8 mouse cellular contexts compared by ENCODE assay signal in the genomic region with DNA sequence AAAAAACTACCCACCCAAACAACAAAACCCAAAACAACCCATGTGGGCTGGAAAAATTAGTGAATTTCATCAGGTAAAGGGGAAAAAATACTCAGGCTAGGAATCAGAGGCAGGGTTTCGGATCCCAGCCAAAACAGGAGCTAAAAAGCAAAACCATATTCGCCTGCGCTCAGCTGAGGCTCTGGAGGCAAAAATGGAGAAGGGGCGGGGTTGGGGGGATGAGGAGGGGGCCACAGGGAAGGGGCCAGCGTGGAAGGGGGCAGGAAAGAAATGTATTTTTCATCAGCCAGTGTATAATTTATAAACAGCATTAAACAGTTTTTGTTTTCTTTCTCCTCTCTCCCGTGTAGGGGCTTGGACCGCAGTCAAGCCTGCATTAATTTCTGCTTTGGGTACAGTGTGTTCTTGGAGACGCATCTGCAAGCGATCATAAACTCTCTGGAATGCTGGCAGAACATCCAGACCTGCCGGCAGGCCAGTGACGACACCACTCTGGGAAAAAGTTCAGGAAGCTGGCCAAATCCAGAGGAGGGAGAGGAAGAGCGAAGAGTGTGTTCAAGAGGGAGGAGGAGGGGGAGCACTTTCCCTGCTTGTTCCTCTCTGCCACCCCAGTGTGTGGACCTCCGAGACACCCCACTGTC.
DNase-seq lines count a peak whose midpoint lies in the region; ATAC-seq and TF ChIP-seq lines count a peak whose summit lies in the region.

No protein-coding gene starts in this region.

- H3K27me3 ChIP-seq in forebrain, embryonic 10.5 days (ENCODE audit: poor library complexity, severe bottlenecking) = peaks cover 16% of the 10 kb centered on the region; the same call in 1 of the 2 replicates
- peaks cover 8% of the 10 kb centered on the region; the same call in 1 of the 2 replicates for H3K27me3 ChIP-seq in heart, embryonic 10.5 days (ENCODE audit: insufficient read depth, poor library complexity, severe bottlenecking)
- no peaks in the 10 kb centered on the region for H3K27me3 ChIP-seq in midbrain, postnatal 0 days (ENCODE audit: insufficient read depth, low read length)

- H3K4me2 ChIP-seq in midbrain, postnatal 0 days (ENCODE audit: low read depth, low read length, poor library complexity, severe bottlenecking) = peak overlapping the region; percentile 36

- H3K4me3 ChIP-seq in forebrain, embryonic 10.5 days = no peak overlapping the region
- H3K4me3 ChIP-seq in heart, embryonic 10.5 days = peak overlapping the region; percentile 12; the same call in 1 of the 2 replicates
- H3K4me3 ChIP-seq in midbrain, postnatal 0 days (ENCODE audit: low read depth, low read length) = no peak overlapping the region

- no peak for TF ChIP-seq CTCF in midbrain, postnatal 0 days (IDR thresholded peaks at IDR 0.05)

- H3K9ac ChIP-seq in midbrain, postnatal 0 days (replicated peaks; ENCODE audit: low read length, poor library complexity, severe bottlenecking) = no peak overlapping the region

- DNase-seq in embryo, embryonic 10 days (ENCODE audit: low spot score) = peak; percentile 55
- DNase-seq in embryo, embryonic 9.5 days (ENCODE audit: extremely low spot score) = no peak
- DNase-seq in forebrain, embryonic 10.5 days (ENCODE audit: extremely low spot score, low spot score) = no peak
- no peak for DNase-seq in heart, embryonic 10.5 days (ENCODE audit: low spot score)
- DNase-seq in kidney, adult 9 months = peak; percentile 99
- DNase-seq in left cerebral cortex, postnatal 4 days = peak; percentile 68
- DNase-seq in midbrain, postnatal 0 days (ENCODE audit: low spot score) = peak; percentile 86
- peak; percentile 46 for DNase-seq in urinary bladder, adult 2 months (ENCODE audit: low spot score)

- intact Hi-C loops in left cerebral cortex, postnatal 4 days (cut with DNase I) = loop anchor here (5.0 kb wide), 1 partner anchor 100 kb away; the partner anchor contains the start of gene Zbtb16

- H3K4me1 ChIP-seq in forebrain, embryonic 10.5 days = peaks cover 89% of the 10 kb centered on the region
- H3K4me1 ChIP-seq in heart, embryonic 10.5 days = peaks cover 51% of the 10 kb centered on the region
- H3K4me1 ChIP-seq in midbrain, postnatal 0 days (ENCODE audit: insufficient read depth, low read length) = peaks cover 24% of the 10 kb centered on the region

- ATAC-seq in midbrain, postnatal 0 days (ENCODE audit: low FRiP score) = no peak

- 62% methylated on average over 13 of the region's 13 CpGs for WGBS in forebrain, embryonic 10.5 days
- 41% methylated on average over 13 of the region's 13 CpGs for WGBS in heart, embryonic 10.5 days
- WGBS in midbrain, postnatal 0 days = 32% methylated on average over 13 of the region's 13 CpGs

- peaks cover 15% of the 10 kb centered on the region for H3K36me3 ChIP-seq in forebrain, embryonic 10.5 days (replicated peaks)
- H3K36me3 ChIP-seq in heart, embryonic 10.5 days = no peaks in the 10 kb centered on the region
- H3K36me3 ChIP-seq in midbrain, postnatal 0 days (ENCODE audit: insufficient read depth, low read length) = no peaks in the 10 kb centered on the region

- peak overlapping the region; percentile 49; the same call in 1 of the 2 replicates for H3K27ac ChIP-seq in forebrain, embryonic 10.5 days
- H3K27ac ChIP-seq in heart, embryonic 10.5 days = peak overlapping the region; percentile 70; the same call in 1 of the 2 replicates
- peak overlapping the region; percentile 67 for H3K27ac ChIP-seq in midbrain, postnatal 0 days (ENCODE audit: low read depth, low read length)

- H3K9me3 ChIP-seq in forebrain, embryonic 10.5 days = no peaks in the 10 kb centered on the region
- H3K9me3 ChIP-seq in heart, embryonic 10.5 days = no peaks in the 10 kb centered on the region
- H3K9me3 ChIP-seq in midbrain, postnatal 0 days (ENCODE audit: low read length) = no peaks in the 10 kb centered on the region

Comparison
In these comparisons a context has a peak if more than half of its experiments do, and no peak if none do; other contexts are left out.
1. DNase-seq: peak in embryo, embryonic 10 days (single experiment), kidney, adult 9 months (single experiment), left cerebral cortex, postnatal 4 days (single experiment), midbrain, postnatal 0 days (single experiment) and urinary bladder, adult 2 months (single experiment); none in embryo, embryonic 9.5 days (single experiment), forebrain, embryonic 10.5 days (single experiment) and heart, embryonic 10.5 days (single experiment).
2. Peak in every context shown above with its lines, with median percentiles within 50 percentile points of each other: H3K27ac ChIP-seq.